Mouse (Mus musculus): ENCODE data around the gene Rit1.
"Not testable (repeated sequence)": the region's sequence is repeated elsewhere in the genome, so short reads cannot be mapped to it uniquely, and the experiment has no call there.

DNA sequence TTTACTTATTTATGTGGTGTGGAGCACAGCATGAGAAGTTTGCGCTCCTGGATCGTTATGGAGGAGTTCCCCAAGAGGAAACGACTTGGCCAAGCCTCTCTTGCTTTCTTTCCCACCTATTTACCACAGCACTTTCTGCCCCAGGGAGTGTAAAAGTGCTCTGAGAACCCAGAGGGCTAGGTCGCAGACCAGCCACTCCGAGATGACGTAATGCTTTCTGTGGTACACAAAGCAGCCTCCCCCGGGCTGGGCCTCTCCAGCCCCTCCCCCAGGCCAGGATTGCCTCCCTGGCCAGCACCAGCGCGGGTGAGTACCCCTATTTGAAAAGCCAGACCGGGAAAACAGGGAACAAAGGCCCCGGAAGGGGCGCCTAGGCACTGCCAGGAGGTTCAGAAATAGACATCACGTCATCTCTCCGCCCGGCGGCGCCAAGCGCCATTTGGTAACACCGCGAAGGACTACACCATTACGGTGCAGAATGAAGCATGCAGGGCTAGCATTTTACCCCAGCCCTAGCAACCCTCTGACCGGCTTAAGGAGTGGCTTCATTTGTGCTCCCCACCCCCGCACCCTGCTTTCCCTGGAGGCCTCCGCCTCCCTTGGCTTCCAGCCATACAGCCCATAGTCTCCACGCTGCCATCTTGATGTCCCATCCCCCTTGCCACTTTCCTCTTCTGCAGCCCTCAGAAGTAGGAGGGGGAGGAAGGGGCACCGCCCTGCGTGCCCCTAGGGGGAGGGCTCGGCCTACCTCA, 54.7 kb downstream of the Rit1 start:
- TF ChIP-seq EP300, CTCF (IDR thresholded peaks at IDR 0.05; ENCODE audit: low read depth): not testable (repeated sequence)

All from heart, postnatal 0 days (tissue).